Mouse (Mus musculus) WW6 (cell line): Measurements from ENCODE around the gene Igsf8.

Experiments
- DNase-seq: peaks from one replicate; pipeline ENCODE4 v3.0.0-alpha.2; 2013; ENCODE audit warnings: low read depth, low spot score

The Igsf8 gene

GRCm38 (mm10) chr1:172323801-172324359 is 62.4 kb downstream of the Igsf8 start:
- no peak for DNase-seq

GRCm38 (mm10) chr1:172324725-172325124 is 63.3 kb downstream of the Igsf8 start:
- DNase-seq: peak; percentile 61

- peak; percentile 64 for DNase-seq
These were observed 64.5 kb downstream of the Igsf8 start for GRCm38 (mm10) chr1:172325680-172326535.

GRCm38 (mm10) chr1:172326684-172327083 is 65.2 kb downstream of the Igsf8 start:
- no peak for DNase-seq

- DNase-seq: no peak
These were observed 66.0 kb downstream of the Igsf8 start for GRCm38 (mm10) chr1:172327206-172328001.

GRCm38 (mm10) chr1:172328041-172328440 is 66.6 kb downstream of the Igsf8 start:
- no peak for DNase-seq

- no peak for DNase-seq
These were observed 67.0 kb downstream of the Igsf8 start for GRCm38 (mm10) chr1:172328461-172328860.

GRCm38 (mm10) chr1:172329131-172329530 is 67.7 kb downstream of the Igsf8 start, which contains the start of gene Kcnj9:
Kcnj9 (minus strand) TSS chr1:172329318.
- DNase-seq: no peak

- DNase-seq: no peak
These were observed 68.2 kb downstream of the Igsf8 start for GRCm38 (mm10) chr1:172329616-172330015.

- DNase-seq: no peak
These were observed 70.0 kb downstream of the Igsf8 start for GRCm38 (mm10) chr1:172331422-172331947.

GRCm38 (mm10) chr1:172332925-172333324 is 71.5 kb downstream of the Igsf8 start:
- no peak for DNase-seq

- DNase-seq: no peak
These were observed 72.1 kb downstream of the Igsf8 start for GRCm38 (mm10) chr1:172333512-172333911.

GRCm38 (mm10) chr1:172335804-172336203 is 74.4 kb downstream of the Igsf8 start:
- DNase-seq: no peak

- DNase-seq: no peak
These were observed 76.2 kb downstream of the Igsf8 start for GRCm38 (mm10) chr1:172337411-172338185.

GRCm38 (mm10) chr1:172340729-172341321 is 79.4 kb downstream of the Igsf8 start, which contains the start of gene Kcnj10:
Kcnj10 (plus strand) TSS chr1:172341210.
- DNase-seq: peak; percentile 69

- no peak for DNase-seq
These were observed 79.9 kb downstream of the Igsf8 start for GRCm38 (mm10) chr1:172341386-172341785.

GRCm38 (mm10) chr1:172342729-172343128 is 81.3 kb downstream of the Igsf8 start:
- no peak for DNase-seq

- DNase-seq: no peak
These were observed 82.5 kb downstream of the Igsf8 start for GRCm38 (mm10) chr1:172343914-172344313.

- no peak for DNase-seq
These were observed 83.4 kb downstream of the Igsf8 start for GRCm38 (mm10) chr1:172344820-172345219.

GRCm38 (mm10) chr1:172346707-172347106 is 85.3 kb downstream of the Igsf8 start:
- DNase-seq: no peak

GRCm38 (mm10) chr1:172347382-172347781 is 85.9 kb downstream of the Igsf8 start:
- DNase-seq: no peak
